Mouse (Mus musculus): ENCODE measurements around the gene Cyp4f17. TPM values are rescaled to one million over a fixed set of nuclear protein-coding genes. Genes with fewer than 3 reads are reported as not detected.

The Cyp4f17 gene
- polyA plus RNA-seq, 1 experiment from 2014 or later, result 5.2 TPM

- Histone ChIP-seq H3K4me2 (replicated peaks; ENCODE audit: low read depth, low read length) (no peak overlapping the region), H3K9me3 (ENCODE audit: low read length) (no peaks in the 10 kb centered on the region), H3K36me3 (ENCODE audit: insufficient read depth, low read length) (no peaks in the 10 kb centered on the region), H3K27me3 (replicated peaks; ENCODE audit: insufficient read depth, low read length) (no peaks in the 10 kb centered on the region), H3K4me3 (ENCODE audit: low read depth, low read length) (no peak overlapping the region), H3K9ac (replicated peaks; ENCODE audit: low read depth) (no peak overlapping the region), H3K4me1 (ENCODE audit: insufficient read depth, low read depth, low read length) (no peaks in the 10 kb centered on the region), H3K27ac (ENCODE audit: low read length) (no peak overlapping the region)
- WGBS, result 63% methylated on average over 3 of the region's 3 CpGs
- DNase-seq (ENCODE audit: low spot score) (no peak), ATAC-seq (no peak)
- no peak for TF ChIP-seq EP300 (IDR thresholded peaks at IDR 0.05)
- no peak for TF ChIP-seq CTCF (IDR thresholded peaks at IDR 0.05)
These were observed 4.8 kb upstream of the Cyp4f17 start for GRCm38 (mm10) chr17:32501051-32501450.

GRCm38 (mm10) chr17:32503111-32503510 lies 2.7 kb upstream of the Cyp4f17 start:
- no peak overlapping the region for H3K9ac ChIP-seq (replicated peaks; ENCODE audit: low read depth)
- WGBS, result 51% methylated on average over 2 of the region's 2 CpGs
- H3K4me2 ChIP-seq (replicated peaks; ENCODE audit: low read depth, low read length), result no peak overlapping the region
- H3K4me3 ChIP-seq (ENCODE audit: low read depth, low read length), result no peak overlapping the region
- no peak for ATAC-seq
- no peaks in the 10 kb centered on the region for H3K9me3 ChIP-seq (ENCODE audit: low read length)
- no peak for TF ChIP-seq EP300 (IDR thresholded peaks at IDR 0.05)
- no peak for TF ChIP-seq CTCF (IDR thresholded peaks at IDR 0.05)
- H3K27ac ChIP-seq (ENCODE audit: low read length), result no peak overlapping the region
- H3K27me3 ChIP-seq (replicated peaks; ENCODE audit: insufficient read depth, low read length), result no peaks in the 10 kb centered on the region
- DNase-seq (ENCODE audit: low spot score), result no peak
- H3K4me1 ChIP-seq (ENCODE audit: insufficient read depth, low read depth, low read length), result no peaks in the 10 kb centered on the region
- no peaks in the 10 kb centered on the region for H3K36me3 ChIP-seq (ENCODE audit: insufficient read depth, low read length)

- peak overlapping the region; percentile 50 for H3K4me3 ChIP-seq (ENCODE audit: low read depth, low read length)
- peak overlapping the region; percentile 46; the same call in 1 of the 2 replicates for H3K9ac ChIP-seq (replicated peaks; ENCODE audit: low read depth)
- no peaks in the 10 kb centered on the region for H3K9me3 ChIP-seq (ENCODE audit: low read length)
- H3K36me3 ChIP-seq (ENCODE audit: insufficient read depth, low read length), result no peaks in the 10 kb centered on the region
- 35% methylated on average over 9 of the region's 9 CpGs for WGBS
- no peaks in the 10 kb centered on the region for H3K4me1 ChIP-seq (ENCODE audit: insufficient read depth, low read depth, low read length)
- ATAC-seq (peak; percentile 37), DNase-seq (ENCODE audit: low spot score) (no peak)
- H3K27ac ChIP-seq (ENCODE audit: low read length), result peak overlapping the region; percentile 26; the same call in 1 of the 2 replicates
- H3K4me2 ChIP-seq (replicated peaks; ENCODE audit: low read depth, low read length), result peak overlapping the region; percentile 94
- H3K27me3 ChIP-seq (replicated peaks; ENCODE audit: insufficient read depth, low read length), result no peaks in the 10 kb centered on the region
- TF ChIP-seq EP300 (IDR thresholded peaks at IDR 0.05) (no peak), CTCF (IDR thresholded peaks at IDR 0.05) (no peak)
These were observed 937 bp downstream of the Cyp4f17 start for GRCm38 (mm10) chr17:32506729-32507245.

GRCm38 (mm10) chr17:32516126-32516525 lies 10.3 kb downstream of the Cyp4f17 start:
- Histone ChIP-seq H3K27me3 (replicated peaks; ENCODE audit: insufficient read depth, low read length) (no peaks in the 10 kb centered on the region), H3K9me3 (ENCODE audit: low read length) (no peaks in the 10 kb centered on the region), H3K4me3 (ENCODE audit: low read depth, low read length) (no peak overlapping the region), H3K36me3 (ENCODE audit: insufficient read depth, low read length) (no peaks in the 10 kb centered on the region), H3K4me1 (ENCODE audit: insufficient read depth, low read depth, low read length) (no peaks in the 10 kb centered on the region), H3K4me2 (replicated peaks; ENCODE audit: low read depth, low read length) (no peak overlapping the region), H3K9ac (replicated peaks; ENCODE audit: low read depth) (no peak overlapping the region), H3K27ac (ENCODE audit: low read length) (no peak overlapping the region)
- WGBS, result 72% methylated on average over 5 of the region's 5 CpGs
- TF ChIP-seq EP300 (IDR thresholded peaks at IDR 0.05), result no peak
- no peak for TF ChIP-seq CTCF (IDR thresholded peaks at IDR 0.05)
- ATAC-seq, result no peak
- DNase-seq (ENCODE audit: low spot score), result no peak

- ATAC-seq, result no peak
These were observed 16.1 kb downstream of the Cyp4f17 start for GRCm38 (mm10) chr17:32521981-32522380.

GRCm38 (mm10) chr17:32522386-32522785 lies 16.5 kb downstream of the Cyp4f17 start:
- Histone ChIP-seq H3K27me3 (replicated peaks; ENCODE audit: insufficient read depth, low read length) (no peaks in the 10 kb centered on the region), H3K36me3 (ENCODE audit: insufficient read depth, low read length) (no peaks in the 10 kb centered on the region), H3K4me3 (ENCODE audit: low read depth, low read length) (no peak overlapping the region), H3K9me3 (ENCODE audit: low read length) (no peaks in the 10 kb centered on the region), H3K4me2 (replicated peaks; ENCODE audit: low read depth, low read length) (no peak overlapping the region), H3K4me1 (ENCODE audit: insufficient read depth, low read depth, low read length) (no peaks in the 10 kb centered on the region), H3K27ac (ENCODE audit: low read length) (no peak overlapping the region), H3K9ac (replicated peaks; ENCODE audit: low read depth) (no peak overlapping the region)
- WGBS, result 85% methylated on average over 4 of the region's 4 CpGs
- DNase-seq (ENCODE audit: low spot score) (no peak), ATAC-seq (no peak)
- TF ChIP-seq EP300 (IDR thresholded peaks at IDR 0.05), result no peak

More at GRCm38 (mm10) chr17:32521981-32522380, 16.1 kb downstream of the Cyp4f17 start:
- Histone ChIP-seq H3K27me3 (replicated peaks; ENCODE audit: insufficient read depth, low read length) (no peaks in the 10 kb centered on the region), H3K9me3 (ENCODE audit: low read length) (no peaks in the 10 kb centered on the region), H3K36me3 (ENCODE audit: insufficient read depth, low read length) (no peaks in the 10 kb centered on the region), H3K27ac (ENCODE audit: low read length) (no peak overlapping the region), H3K4me2 (replicated peaks; ENCODE audit: low read depth, low read length) (no peak overlapping the region), H3K9ac (replicated peaks; ENCODE audit: low read depth) (no peak overlapping the region), H3K4me1 (ENCODE audit: insufficient read depth, low read depth, low read length) (no peaks in the 10 kb centered on the region), H3K4me3 (ENCODE audit: low read depth, low read length) (no peak overlapping the region)
- WGBS, result 90% methylated on average over 5 of the region's 5 CpGs
- TF ChIP-seq EP300 (IDR thresholded peaks at IDR 0.05), result no peak
- TF ChIP-seq CTCF (IDR thresholded peaks at IDR 0.05), result no peak
- DNase-seq (ENCODE audit: low spot score), result no peak

GRCm38 (mm10) chr17:32522816-32523215 lies 17.0 kb downstream of the Cyp4f17 start:
- no peaks in the 10 kb centered on the region for H3K9me3 ChIP-seq (ENCODE audit: low read length)
- 82% methylated on average over 5 of the region's 5 CpGs for WGBS
- ATAC-seq (no peak), DNase-seq (ENCODE audit: low spot score) (no peak)
- no peaks in the 10 kb centered on the region for H3K4me1 ChIP-seq (ENCODE audit: insufficient read depth, low read depth, low read length)
- no peak overlapping the region for H3K4me2 ChIP-seq (replicated peaks; ENCODE audit: low read depth, low read length)
- no peak for TF ChIP-seq EP300 (IDR thresholded peaks at IDR 0.05)
- no peak for TF ChIP-seq CTCF (IDR thresholded peaks at IDR 0.05)
- no peaks in the 10 kb centered on the region for H3K27me3 ChIP-seq (replicated peaks; ENCODE audit: insufficient read depth, low read length)
- no peak overlapping the region for H3K9ac ChIP-seq (replicated peaks; ENCODE audit: low read depth)
- no peak overlapping the region for H3K27ac ChIP-seq (ENCODE audit: low read length)
- no peaks in the 10 kb centered on the region for H3K36me3 ChIP-seq (ENCODE audit: insufficient read depth, low read length)
- H3K4me3 ChIP-seq (ENCODE audit: low read depth, low read length), result no peak overlapping the region

Data from lung, postnatal 0 days (tissue).